Mouse (Mus musculus) MEL (cell line): ENCODE measurements around the gene Clic4. TPM values are rescaled to one million over a fixed set of nuclear protein-coding genes. Genes with fewer than 3 reads are reported as not detected.

Experiments
- DNase-seq: peaks from one replicate; pipeline ENCODE4 v3.0.0; 2011; ENCODE audit warnings: low read depth, low spot score
- H3K27ac ChIP-seq: 2 replicates; pipeline ENCODE4 v1.5.1; 2012; ENCODE audit warnings: low read depth, mild to moderate bottlenecking, control low read depth, low read length, moderate library complexity; ENCODE audit not compliant: control insufficient read depth
- H3K27me3 ChIP-seq, 2 experiments: fragments of 150-350 bp in 1 of 2; sonication (generic) in 1 of 2; 2 replicates each; pipeline ENCODE4 v1.6.1; 2012; ENCODE audit warnings: low read length in 2 of 2, mild to moderate bottlenecking in 2 of 2, improper control_type of control experiment in 1 of 2, moderate library complexity in 1 of 2; ENCODE audit not compliant: insufficient read depth in 2 of 2, control insufficient read depth in 1 of 2
- H3K36me3 ChIP-seq, 2 experiments: 2 replicates each; pipeline ENCODE4 v1.6.1; 2012 to 2014; ENCODE audit warnings: low read length in 2 of 2, improper control_type of control experiment in 1 of 2, inconsistent platforms in 1 of 2, mild to moderate bottlenecking in 1 of 2; ENCODE audit not compliant: insufficient read depth in 2 of 2, control insufficient read depth in 1 of 2
- H3K4me1 ChIP-seq, 2 experiments: fragments of 150-350 bp in 1 of 2; sonication (generic) in 1 of 2; 2 replicates each; pipeline ENCODE4 v1.6.1; 2012; ENCODE audit warnings: low read length in 2 of 2, improper control_type of control experiment in 1 of 2, mild to moderate bottlenecking in 1 of 2; ENCODE audit not compliant: insufficient read depth in 2 of 2, control insufficient read depth in 1 of 2
- H3K4me3 ChIP-seq, 2 experiments: fragments of 150-350 bp in 1 of 2; sonication (generic) in 1 of 2; 2 replicates each; pipeline ENCODE4 v1.5.1; 2012; ENCODE audit warnings: low read depth in 2 of 2, low read length in 2 of 2, mild to moderate bottlenecking in 2 of 2, moderate library complexity in 2 of 2, control low read depth in 1 of 2, improper control_type of control experiment in 1 of 2; ENCODE audit not compliant: control insufficient read depth in 1 of 2, insufficient read depth in 1 of 2
- H3K79me2 ChIP-seq: 2 replicates; pipeline ENCODE4 v1.6.1; 2012; ENCODE audit warnings: mild to moderate bottlenecking, low read length, moderate library complexity; ENCODE audit not compliant: control insufficient read depth, poor library complexity, insufficient read depth
- H3K9ac ChIP-seq: 2 replicates; pipeline ENCODE4 v1.6.1; 2012; ENCODE audit warnings: low read depth, mild to moderate bottlenecking, control low read depth, low read length, moderate library complexity; ENCODE audit not compliant: control insufficient read depth, poor library complexity, severe bottlenecking
- H3K9me3 ChIP-seq: fragments of 150-350 bp; sonication (generic); replicated peaks from 2 replicates; pipeline ENCODE4 v1.6.1; 2012; ENCODE audit warnings: mild to moderate bottlenecking, low read length, improper control_type of control experiment, moderate library complexity; ENCODE audit not compliant: insufficient read depth
- BHLHE40 ChIP-seq: IDR thresholded peaks from 2 replicates; pipeline ENCODE4 v1.6.1; 2012; ENCODE audit warnings: low read depth, mild to moderate bottlenecking, inconsistent platforms, low read length, improper control_type of control experiment, borderline replicate concordance
- CHD2 ChIP-seq: IDR thresholded peaks from 2 replicates; pipeline ENCODE4 v1.6.1; 2011; ENCODE audit warnings: low read length, improper control_type of control experiment
- CTCF ChIP-seq, 3 experiments: IDR thresholded peaks in 2 of 3; conservative IDR thresholded peaks in 1 of 3; 2 replicates each; pipeline ENCODE4 v1.5.1; 2011 to 2012; ENCODE audit warnings: low read length in 3 of 3, low read depth in 2 of 3, mild to moderate bottlenecking in 2 of 3, improper control_type of control experiment in 1 of 3, inconsistent platforms in 1 of 3, mixed read lengths in 1 of 3, moderate library complexity in 1 of 3; ENCODE audit not compliant: control insufficient read depth in 1 of 3, insufficient read depth in 1 of 3, poor library complexity in 1 of 3, severe bottlenecking in 1 of 3
- E2F4 ChIP-seq: IDR thresholded peaks from 2 replicates; pipeline ENCODE4 v1.6.1; 2011; ENCODE audit warnings: low read depth, low read length, improper control_type of control experiment, borderline replicate concordance
- EP300 ChIP-seq, 2 experiments: IDR thresholded peaks; 2 replicates each; pipeline ENCODE4 v1.6.1; 2011; ENCODE audit warnings: improper control_type of control experiment in 2 of 2, low read length in 2 of 2, low read depth in 1 of 2, mild to moderate bottlenecking in 1 of 2
- ETS1 ChIP-seq: IDR thresholded peaks from 2 replicates; pipeline ENCODE4 v1.6.1; 2012; ENCODE audit warnings: low read depth, mild to moderate bottlenecking, inconsistent platforms, low read length, improper control_type of control experiment, moderate library complexity
- GABPA ChIP-seq: IDR thresholded peaks from 2 replicates; pipeline ENCODE4 v1.6.1; 2012; ENCODE audit warnings: low read depth, mild to moderate bottlenecking, inconsistent platforms, low read length, improper control_type of control experiment, moderate library complexity
- GATA1 ChIP-seq: IDR thresholded peaks from 2 replicates; pipeline ENCODE4 v1.6.1; 2011; ENCODE audit warnings: low read depth, low read length, improper control_type of control experiment
- HCFC1 ChIP-seq: IDR thresholded peaks from 2 replicates; pipeline ENCODE4 v1.6.1; 2012; ENCODE audit warnings: low read depth, mild to moderate bottlenecking, inconsistent platforms, low read length, improper control_type of control experiment, moderate library complexity
- KAT2A ChIP-seq: conservative IDR thresholded peaks from 2 replicates; pipeline ENCODE4 v1.6.1; 2012; ENCODE audit warnings: low read depth, low read length, improper control_type of control experiment, inconsistent platforms
- MAX ChIP-seq: IDR thresholded peaks from 2 replicates; pipeline ENCODE4 v1.6.1; 2011; ENCODE audit warnings: low read length, improper control_type of control experiment
- MAZ ChIP-seq: IDR thresholded peaks from 2 replicates; pipeline ENCODE4 v1.6.1; 2012; ENCODE audit warnings: low read depth, mild to moderate bottlenecking, inconsistent platforms, low read length, improper control_type of control experiment
- MXI1 ChIP-seq: IDR thresholded peaks from 2 replicates; pipeline ENCODE4 v1.6.1; 2011; ENCODE audit warnings: mild to moderate bottlenecking, low read depth, low read length, improper control_type of control experiment
- MYC ChIP-seq: IDR thresholded peaks from 2 replicates; pipeline ENCODE4 v1.6.1; 2011; ENCODE audit warnings: low read depth, mild to moderate bottlenecking, low read length, improper control_type of control experiment, moderate library complexity
- NELFE ChIP-seq: IDR thresholded peaks from 2 replicates; pipeline ENCODE4 v1.6.1; 2011; ENCODE audit warnings: low read depth, low read length, improper control_type of control experiment
- NRF1 ChIP-seq: IDR thresholded peaks from 2 replicates; pipeline ENCODE4 v1.6.1; 2014; ENCODE audit warnings: low read depth, mild to moderate bottlenecking, inconsistent platforms, low read length, improper control_type of control experiment, moderate library complexity; ENCODE audit not compliant: poor library complexity, insufficient read depth, severe bottlenecking
- POLR2A ChIP-seq, 2 experiments: IDR thresholded peaks; 2 replicates each; pipeline ENCODE4 v1.6.1; 2011 to 2012; ENCODE audit warnings: low read length in 2 of 2, mild to moderate bottlenecking in 2 of 2, control low read depth in 1 of 2, improper control_type of control experiment in 1 of 2, low read depth in 1 of 2, moderate library complexity in 1 of 2; ENCODE audit not compliant: control insufficient read depth in 1 of 2, insufficient read depth in 1 of 2, poor library complexity in 1 of 2
- POLR2AphosphoS2 ChIP-seq: IDR thresholded peaks from 2 replicates; pipeline ENCODE4 v1.6.1; 2011; ENCODE audit warnings: low read length, improper control_type of control experiment
- POLR2AphosphoS5 ChIP-seq: IDR thresholded peaks from 2 replicates; pipeline ENCODE4 v1.6.1; 2012; ENCODE audit warnings: low read depth, borderline replicate concordance, mild to moderate bottlenecking, inconsistent platforms, low read length, moderate library complexity, mixed read lengths
- RAD21 ChIP-seq: IDR thresholded peaks from 2 replicates; pipeline ENCODE4 v1.6.1; 2011; ENCODE audit warnings: mild to moderate bottlenecking, low read depth, low read length, improper control_type of control experiment
- RCOR1 ChIP-seq: IDR thresholded peaks from 2 replicates; pipeline ENCODE4 v1.6.1; 2012; ENCODE audit warnings: low read depth, mild to moderate bottlenecking, inconsistent platforms, low read length, improper control_type of control experiment
- SMC3 ChIP-seq: IDR thresholded peaks from 2 replicates; pipeline ENCODE4 v1.6.1; 2011; ENCODE audit warnings: low read depth, low read length, improper control_type of control experiment
- TAL1 ChIP-seq: IDR thresholded peaks from 2 replicates; pipeline ENCODE4 v1.6.1; 2012; ENCODE audit warnings: mild to moderate bottlenecking, inconsistent platforms, low read length, moderate library complexity, mixed read lengths
- TBP ChIP-seq: IDR thresholded peaks from 2 replicates; pipeline ENCODE4 v1.8.0; 2011; ENCODE audit warnings: low read depth, low read length, improper control_type of control experiment
- TCF12 ChIP-seq: IDR thresholded peaks from 2 replicates; pipeline ENCODE4 v1.6.1; 2014; ENCODE audit warnings: low read depth, mild to moderate bottlenecking, inconsistent platforms, low read length, improper control_type of control experiment, moderate library complexity
- USF2 ChIP-seq, 2 experiments: IDR thresholded peaks; 2 replicates each; pipeline ENCODE4 v1.6.1; 2011 to 2012; ENCODE audit warnings: improper control_type of control experiment in 2 of 2, low read length in 2 of 2, borderline replicate concordance in 1 of 2, inconsistent platforms in 1 of 2, low read depth in 1 of 2, mild to moderate bottlenecking in 1 of 2; ENCODE audit not compliant: insufficient read depth in 1 of 2
- ZMIZ1 ChIP-seq: IDR thresholded peaks from 2 replicates; pipeline ENCODE4 v1.6.1; 2012; ENCODE audit warnings: low read depth, mild to moderate bottlenecking, inconsistent platforms, low read length, improper control_type of control experiment, moderate library complexity
- ZNF384 ChIP-seq: IDR thresholded peaks from 2 replicates; pipeline ENCODE4 v1.6.1; 2012; ENCODE audit warnings: low read depth, mild to moderate bottlenecking, inconsistent platforms, low read length, improper control_type of control experiment
- polyA plus RNA-seq, 2 experiments: library from polyadenylated mRNA; stranded (reverse) in 1 of 2; unstranded in 1 of 2; fragments of >175 nt in 1 of 2; fragments of >200 nt in 1 of 2; gene quantifications; 2 replicates each; pipeline versions ENCODE4 v1.2.1 to v1.2.4; 2012; ENCODE audit warnings: low replicate concordance in 2 of 2, low read depth in 1 of 2; ENCODE audit not compliant: insufficient read length in 2 of 2, insufficient read depth in 1 of 2, missing spikeins in 1 of 2
- total RNA-seq: library from RNA; depleted of rRNA; stranded (reverse); fragments of 300-350 nt; gene quantifications from 2 replicates; pipeline ENCODE4 v1.2.3, GENCODE M21; 2012

Clic4 gene
- total and polyA plus RNA-seq, 3 experiments, result 32.9 to 274 (median 83.8) TPM

GRCm38 (mm10) chr4:135167816-135168527 is 104.6 kb downstream of the Clic4 start:
- no peaks in the 10 kb centered on the region for H3K9me3 ChIP-seq
- peak overlapping the region; percentile 42 to 54; a peak in 3 of 4 replicates for H3K4me3 ChIP-seq
- TF ChIP-seq TCF12 (peak; percentile 37; the same call in 1 of the 2 replicates), EP300 (IDR thresholded peaks at IDR 0.05; ENCODE audit: low read depth in 1 of 2, low read length in 2 of 2) (peak; percentile 58 to 69; a peak in 3 of 4 replicates), CHD2 (no peak; the same call in 1 of the 2 replicates), TAL1 (no peak), RCOR1 (no peak), ETS1 (peak; percentile 41; the same call in 1 of the 2 replicates), POLR2A (IDR thresholded peaks at IDR 0.05; ENCODE audit: control insufficient read depth in 1 of 2, insufficient read depth in 1 of 2, low read depth in 1 of 2, low read length in 2 of 2, poor library complexity in 1 of 2) (peak in 1 of 2 experiments; percentile 62; a peak in 2 of 4 replicates), TBP (no peak), MYC (no peak), HCFC1 (peak; percentile 37; the same call in 1 of the 2 replicates), USF2 (IDR thresholded peaks at IDR 0.05; ENCODE audit: borderline replicate concordance in 1 of 2, insufficient read depth in 1 of 2, low read depth in 1 of 2, low read length in 2 of 2) (no peak), RAD21 (no peak), SMC3 (no peak), MAZ (0 out of 2 replicates have a peak, but pooled peaks have one; percentile 37), ZMIZ1 (peak; percentile 69; the same call in 1 of the 2 replicates), GABPA (no peak), MXI1 (no peak), CTCF (IDR thresholded peaks at IDR 0.05 in 2 of 3, conservative IDR thresholded peaks at IDR 0.05 in 1 of 3; ENCODE audit: control insufficient read depth in 1 of 3, insufficient read depth in 1 of 3, low read depth in 2 of 3, low read length in 3 of 3, poor library complexity in 1 of 3, severe bottlenecking in 1 of 3) (no peak), BHLHE40 (0 out of 2 replicates have a peak, but pooled peaks have one; percentile 28), NRF1 (no peak), KAT2A (no peak; the same call in 1 of the 2 replicates), E2F4 (no peak), POLR2AphosphoS5 (no peak), MAX (no peak), GATA1 (no peak), POLR2AphosphoS2 (no peak), ZNF384 (no peak), NELFE (peak; percentile 37; the same call in 1 of the 2 replicates)
- peaks cover 13 to 38% of the 10 kb centered on the region in 2 experiments for H3K4me1 ChIP-seq
- peak; percentile 87 for DNase-seq
- peak overlapping the region; percentile 90 for H3K27ac ChIP-seq
- H3K27me3 ChIP-seq, result no peaks in the 10 kb centered on the region
- H3K36me3 ChIP-seq, result peaks cover 0 to 24% of the 10 kb centered on the region in 2 experiments; a peak in 3 of 4 replicates
- peaks cover 2% of the 10 kb centered on the region; the same call in 1 of the 2 replicates for H3K79me2 ChIP-seq
- peak overlapping the region; percentile 63 for H3K9ac ChIP-seq
